Mouse (Mus musculus): Measurements from ENCODE around the gene Prr12. TPM values are rescaled to one million over a fixed set of nuclear protein-coding genes. Genes with fewer than 3 reads are reported as not detected.

Prr12 gene
- polyA plus RNA-seq, 1 experiment = 16.1 TPM

- no peak overlapping the region for H3K4me3 ChIP-seq (ENCODE audit: extremely low read depth, insufficient read depth, insufficient read length)
- no peak for TF ChIP-seq POLR2A (IDR thresholded peaks at IDR 0.05; ENCODE audit: low read depth, low read length)
- H3K27me3 ChIP-seq (ENCODE audit: control insufficient read depth, insufficient read depth, low read length) = no peaks in the 10 kb centered on the region
- peaks cover 2% of the 10 kb centered on the region; the same call in 1 of the 2 replicates for H3K4me1 ChIP-seq (ENCODE audit: control insufficient read depth, insufficient read depth, insufficient read length)
- 96% methylated on average over 6 of the region's 6 CpGs for WGBS
- H3K36me3 ChIP-seq (ENCODE audit: control insufficient read depth, insufficient read depth, low read length) = peaks cover 26% of the 10 kb centered on the region
- no peak for DNase-seq (ENCODE audit: low read depth in 1 of 2, low spot score in 2 of 2)
- no peak overlapping the region for H3K27ac ChIP-seq (ENCODE audit: insufficient read depth, low read length)
Observed at GRCm38 (mm10) chr7:45012011-45012410, 40.7 kb downstream of the Prr12 start.

GRCm38 (mm10) chr7:45008411-45008810 lies 44.3 kb downstream of the Prr12 start:
- no peak for TF ChIP-seq POLR2A (IDR thresholded peaks at IDR 0.05; ENCODE audit: low read depth, low read length)
- no peak for TF ChIP-seq CTCF (IDR thresholded peaks at IDR 0.05; ENCODE audit: extremely low read depth, insufficient read depth, insufficient read length, insufficient replicate concordance)
- WGBS = 94% methylated on average over 19 of the region's 19 CpGs
- Histone ChIP-seq H3K36me3 (ENCODE audit: control insufficient read depth, insufficient read depth, low read length) (peaks cover 49% of the 10 kb centered on the region), H3K27ac (ENCODE audit: insufficient read depth, low read length) (no peak overlapping the region), H3K4me3 (ENCODE audit: extremely low read depth, insufficient read depth, insufficient read length) (no peak overlapping the region), H3K4me1 (ENCODE audit: control insufficient read depth, insufficient read depth, insufficient read length) (no peaks in the 10 kb centered on the region), H3K27me3 (ENCODE audit: control insufficient read depth, insufficient read depth, low read length) (no peaks in the 10 kb centered on the region)
- DNase-seq (ENCODE audit: low read depth in 1 of 2, low spot score in 2 of 2) = no peak

- no peaks in the 10 kb centered on the region for H3K27me3 ChIP-seq (ENCODE audit: control insufficient read depth, insufficient read depth, low read length)
- peaks cover 53% of the 10 kb centered on the region for H3K36me3 ChIP-seq (ENCODE audit: control insufficient read depth, insufficient read depth, low read length)
- WGBS = 96% methylated on average over 30 of the region's 30 CpGs
- no peak overlapping the region for H3K27ac ChIP-seq (ENCODE audit: insufficient read depth, low read length)
- H3K4me3 ChIP-seq (ENCODE audit: extremely low read depth, insufficient read depth, insufficient read length) = no peak overlapping the region
- no peak for DNase-seq (ENCODE audit: low read depth in 1 of 2, low spot score in 2 of 2)
- TF ChIP-seq CTCF (IDR thresholded peaks at IDR 0.05; ENCODE audit: extremely low read depth, insufficient read depth, insufficient read length, insufficient replicate concordance) (no peak), POLR2A (IDR thresholded peaks at IDR 0.05; ENCODE audit: low read depth, low read length) (no peak)
- no peaks in the 10 kb centered on the region for H3K4me1 ChIP-seq (ENCODE audit: control insufficient read depth, insufficient read depth, insufficient read length)
Observed at GRCm38 (mm10) chr7:45007846-45008245, 44.8 kb downstream of the Prr12 start.

- Histone ChIP-seq H3K27ac (ENCODE audit: insufficient read depth, low read length) (no peak overlapping the region), H3K36me3 (ENCODE audit: control insufficient read depth, insufficient read depth, low read length) (peaks cover 57% of the 10 kb centered on the region), H3K4me1 (ENCODE audit: control insufficient read depth, insufficient read depth, insufficient read length) (no peaks in the 10 kb centered on the region), H3K4me3 (ENCODE audit: extremely low read depth, insufficient read depth, insufficient read length) (no peak overlapping the region), H3K27me3 (ENCODE audit: control insufficient read depth, insufficient read depth, low read length) (no peaks in the 10 kb centered on the region)
- 97% methylated on average over 29 of the region's 29 CpGs for WGBS
- TF ChIP-seq CTCF (IDR thresholded peaks at IDR 0.05; ENCODE audit: extremely low read depth, insufficient read depth, insufficient read length, insufficient replicate concordance) = no peak
- TF ChIP-seq POLR2A (IDR thresholded peaks at IDR 0.05; ENCODE audit: low read depth, low read length) = no peak
- no peak for DNase-seq (ENCODE audit: low read depth in 1 of 2, low spot score in 2 of 2)
Observed at GRCm38 (mm10) chr7:45007141-45007540, 45.5 kb downstream of the Prr12 start.

GRCm38 (mm10) chr7:45006503-45006902 lies 46.2 kb downstream of the Prr12 start:
- Histone ChIP-seq H3K4me3 (ENCODE audit: extremely low read depth, insufficient read depth, insufficient read length) (no peak overlapping the region), H3K36me3 (ENCODE audit: control insufficient read depth, insufficient read depth, low read length) (peaks cover 57% of the 10 kb centered on the region), H3K27me3 (ENCODE audit: control insufficient read depth, insufficient read depth, low read length) (no peaks in the 10 kb centered on the region), H3K4me1 (ENCODE audit: control insufficient read depth, insufficient read depth, insufficient read length) (no peaks in the 10 kb centered on the region), H3K27ac (ENCODE audit: insufficient read depth, low read length) (no peak overlapping the region)
- DNase-seq (ENCODE audit: low read depth in 1 of 2, low spot score in 2 of 2) = no peak
- TF ChIP-seq POLR2A (IDR thresholded peaks at IDR 0.05; ENCODE audit: low read depth, low read length) = no peak
- no peak for TF ChIP-seq CTCF (IDR thresholded peaks at IDR 0.05; ENCODE audit: extremely low read depth, insufficient read depth, insufficient read length, insufficient replicate concordance)
- WGBS = 90% methylated on average over 12 of the region's 12 CpGs

- Histone ChIP-seq H3K27ac (ENCODE audit: insufficient read depth, low read length) (no peak overlapping the region), H3K4me3 (ENCODE audit: extremely low read depth, insufficient read depth, insufficient read length) (no peak overlapping the region), H3K27me3 (ENCODE audit: control insufficient read depth, insufficient read depth, low read length) (no peaks in the 10 kb centered on the region), H3K4me1 (ENCODE audit: control insufficient read depth, insufficient read depth, insufficient read length) (0 out of 2 replicates have a peak, but pooled peaks cover 2% of the 10 kb centered on the region), H3K36me3 (ENCODE audit: control insufficient read depth, insufficient read depth, low read length) (peaks cover 62% of the 10 kb centered on the region)
- TF ChIP-seq CTCF (IDR thresholded peaks at IDR 0.05; ENCODE audit: extremely low read depth, insufficient read depth, insufficient read length, insufficient replicate concordance) (no peak), POLR2A (IDR thresholded peaks at IDR 0.05; ENCODE audit: low read depth, low read length) (no peak)
- no peak for DNase-seq (ENCODE audit: low read depth in 1 of 2, low spot score in 2 of 2)
- WGBS = 85% methylated on average over 6 of the region's 6 CpGs
Observed at GRCm38 (mm10) chr7:45005321-45005992, 47.2 kb downstream of the Prr12 start.

- DNase-seq (ENCODE audit: low read depth in 1 of 2, low spot score in 2 of 2) = no peak
- no peak overlapping the region for H3K27ac ChIP-seq (ENCODE audit: insufficient read depth, low read length)
- no peak overlapping the region for H3K4me3 ChIP-seq (ENCODE audit: extremely low read depth, insufficient read depth, insufficient read length)
- H3K36me3 ChIP-seq (ENCODE audit: control insufficient read depth, insufficient read depth, low read length) = peaks cover 70% of the 10 kb centered on the region
- 0 out of 2 replicates have a peak, but pooled peaks cover 2% of the 10 kb centered on the region for H3K4me1 ChIP-seq (ENCODE audit: control insufficient read depth, insufficient read depth, insufficient read length)
- no peaks in the 10 kb centered on the region for H3K27me3 ChIP-seq (ENCODE audit: control insufficient read depth, insufficient read depth, low read length)
- 50% methylated on average over 3 of the region's 3 CpGs for WGBS
- no peak for TF ChIP-seq POLR2A (IDR thresholded peaks at IDR 0.05; ENCODE audit: low read depth, low read length)
- TF ChIP-seq CTCF (IDR thresholded peaks at IDR 0.05; ENCODE audit: extremely low read depth, insufficient read depth, insufficient read length, insufficient replicate concordance) = no peak
Observed at GRCm38 (mm10) chr7:45004546-45004945, 48.1 kb downstream of the Prr12 start.
